In genomic region chr17:56384903-56385302, GRCm38 (mm10) we compare ENCODE assay signal across 14 mouse cellular contexts. TPM values are rescaled to one million over a fixed set of nuclear protein-coding genes. Genes with fewer than 3 reads are reported as not detected.
DNase-seq lines count a peak whose midpoint lies in the region; ATAC-seq and TF ChIP-seq lines count a peak whose summit lies in the region.
"Had no signal": no experiment of that assay in that cellular context is flagged by ENCODE, and none has a peak within 500 bp of the region (broad histone marks: within the 10 kb centered on the region; RNA-seq: fewer than 3 reads in every experiment).

No protein-coding gene starts in this region.

- WGBS in midbrain, postnatal 0 days: 79% methylated on average over 6 of the region's 6 CpGs
- 78% methylated on average over 6 of the region's 6 CpGs for WGBS in midbrain, embryonic 15.5 days
- WGBS in neural tube, embryonic 14.5 days: 39% methylated on average over 6 of the region's 6 CpGs

- H3K27ac ChIP-seq in midbrain, postnatal 0 days (ENCODE audit: low read depth, low read length): no peak overlapping the region
- H3K27ac ChIP-seq in midbrain, embryonic 15.5 days: no peak overlapping the region
- no peak overlapping the region for H3K27ac ChIP-seq in neural tube, embryonic 14.5 days (ENCODE audit: low read depth, low read length)
- H3K27ac ChIP-seq: liver, embryonic 13.5 days had no signal

- no peaks in the 10 kb centered on the region for H3K27me3 ChIP-seq in midbrain, postnatal 0 days (ENCODE audit: insufficient read depth, low read length)
- H3K27me3 ChIP-seq in midbrain, embryonic 15.5 days (replicated peaks): no peaks in the 10 kb centered on the region
- H3K27me3 ChIP-seq in neural tube, embryonic 14.5 days (ENCODE audit: control insufficient read depth, insufficient read depth, low read length): no peaks in the 10 kb centered on the region
- H3K27me3 ChIP-seq: liver, embryonic 13.5 days had no signal

- no peak for TF ChIP-seq CTCF in midbrain, postnatal 0 days (IDR thresholded peaks at IDR 0.05)

- no peaks in the 10 kb centered on the region for H3K4me1 ChIP-seq in midbrain, postnatal 0 days (ENCODE audit: insufficient read depth, low read length)
- peaks cover 5% of the 10 kb centered on the region; the same call in 1 of the 2 replicates for H3K4me1 ChIP-seq in midbrain, embryonic 15.5 days
- H3K4me1 ChIP-seq in neural tube, embryonic 14.5 days (ENCODE audit: control insufficient read depth, insufficient read depth, low read length): peaks cover 12% of the 10 kb centered on the region

- H3K9ac ChIP-seq in midbrain, postnatal 0 days (replicated peaks; ENCODE audit: low read length, poor library complexity, severe bottlenecking): no peak overlapping the region
- H3K9ac ChIP-seq in midbrain, embryonic 15.5 days: no peak overlapping the region
- H3K9ac ChIP-seq in neural tube, embryonic 14.5 days (replicated peaks; ENCODE audit: low read depth, low read length): no peak overlapping the region
- H3K9ac ChIP-seq: liver, embryonic 13.5 days had no signal

- peaks cover 77% of the 10 kb centered on the region for H3K36me3 ChIP-seq in midbrain, postnatal 0 days (ENCODE audit: insufficient read depth, low read length)
- peaks cover 39% of the 10 kb centered on the region for H3K36me3 ChIP-seq in midbrain, embryonic 15.5 days (replicated peaks)
- H3K36me3 ChIP-seq in neural tube, embryonic 14.5 days (ENCODE audit: control insufficient read depth, insufficient read depth, low read length): peaks cover 45% of the 10 kb centered on the region

- H3K9me3 ChIP-seq in midbrain, postnatal 0 days (ENCODE audit: low read length): no peaks in the 10 kb centered on the region
- H3K9me3 ChIP-seq in midbrain, embryonic 15.5 days: no peaks in the 10 kb centered on the region
- no peaks in the 10 kb centered on the region for H3K9me3 ChIP-seq in neural tube, embryonic 14.5 days (ENCODE audit: control insufficient read depth, low read length)
- H3K9me3 ChIP-seq: liver, embryonic 13.5 days had no signal

- ATAC-seq in cerebellum, adult (ENCODE audit: insufficient number of reproducible peaks, low FRiP score, low TSS enrichment): no peak
- no peak for ATAC-seq in midbrain, postnatal 0 days (ENCODE audit: low FRiP score)
- no peak for ATAC-seq in midbrain, embryonic 15.5 days (replicated peaks)
- peak; percentile 42; the same call in 1 of the 2 replicates for ATAC-seq in neural tube, embryonic 14.5 days (ENCODE audit: low read depth)
- ATAC-seq: inflammation-experienced regulatory T-cells, adult 6 months had no signal

- no peak overlapping the region for H3K4me2 ChIP-seq in midbrain, postnatal 0 days (ENCODE audit: low read depth, low read length, poor library complexity, severe bottlenecking)
- no peak overlapping the region for H3K4me2 ChIP-seq in midbrain, embryonic 15.5 days
- no peak overlapping the region for H3K4me2 ChIP-seq in neural tube, embryonic 14.5 days (ENCODE audit: low read depth, low read length)
- H3K4me2 ChIP-seq: liver, embryonic 13.5 days had no signal

- peak; percentile 58 to 65 for DNase-seq in cerebellum, postnatal 14 days
- peak; percentile 73 for DNase-seq in midbrain, postnatal 0 days (ENCODE audit: low spot score)
- DNase-seq in kidney, adult 9 months: peak; percentile 45
- no peak for DNase-seq in B cell, adult 2 months
- no peak for DNase-seq in c-Kit-positive CD71-positive TER-119-positive erythroid progenitor cells, embryonic 14.5 days (ENCODE audit: low spot score)
- DNase-seq: adrenal gland, postnatal 14 days; liver, embryonic 13.5 days; lung, postnatal 10 days; right cerebral cortex, postnatal 25 days; thymus, adult 18-20 months had no signal

- H3K4me3 ChIP-seq in midbrain, postnatal 0 days (ENCODE audit: low read depth, low read length): no peak overlapping the region
- no peak overlapping the region for H3K4me3 ChIP-seq in midbrain, embryonic 15.5 days
- H3K4me3 ChIP-seq in neural tube, embryonic 14.5 days (ENCODE audit: low read depth, low read length): no peak overlapping the region
- H3K4me3 ChIP-seq: liver, embryonic 13.5 days had no signal

RNA-seq across cellular contexts. Expression of gene Kdm4b, which starts 59.0 kb away (rescaled TPM):
- total RNA-seq in midbrain, postnatal 0 days (2014; rRNA removed): 123 and 140 TPM in 2 replicates
- polyA plus RNA-seq in midbrain, postnatal 0 days (2015; fragmentation: Nextera tagmentation; extraction: Ambion mirVana): 45.6 and 48.0 TPM in 2 replicates
- polyA plus RNA-seq in midbrain, embryonic 15.5 days (2015; fragmentation: Nextera tagmentation; extraction: Ambion mirVana): 86.3 and 86.6 TPM in 2 replicates
- 58.6 and 66.1 TPM in 2 replicates for polyA plus RNA-seq in neural tube, embryonic 14.5 days (2014; fragmentation: Nextera tagmentation; extraction: Ambion mirVana)

Comparison
In these comparisons a context has a peak if more than half of its experiments do, and no peak if none do; other contexts are left out.
1. DNase-seq: peak in cerebellum, postnatal 14 days (2 of 2), midbrain, postnatal 0 days (single experiment) and kidney, adult 9 months (single experiment); none in B cell, adult 2 months (0 of 2) and c-Kit-positive CD71-positive TER-119-positive erythroid progenitor cells, embryonic 14.5 days (single experiment).